Mouse (Mus musculus) c-Kit-negative CD71-positive TER-119-positive erythroid progenitor cells, embryonic 14.5 days (primary cell): Measurements from ENCODE around the gene Fam189a2.

Source experiments
- DNase-seq: peaks from one replicate; pipeline ENCODE4 v3.0.0-alpha.2; 2013; ENCODE audit warnings: low read depth, low spot score

The Fam189a2 gene

DNA sequence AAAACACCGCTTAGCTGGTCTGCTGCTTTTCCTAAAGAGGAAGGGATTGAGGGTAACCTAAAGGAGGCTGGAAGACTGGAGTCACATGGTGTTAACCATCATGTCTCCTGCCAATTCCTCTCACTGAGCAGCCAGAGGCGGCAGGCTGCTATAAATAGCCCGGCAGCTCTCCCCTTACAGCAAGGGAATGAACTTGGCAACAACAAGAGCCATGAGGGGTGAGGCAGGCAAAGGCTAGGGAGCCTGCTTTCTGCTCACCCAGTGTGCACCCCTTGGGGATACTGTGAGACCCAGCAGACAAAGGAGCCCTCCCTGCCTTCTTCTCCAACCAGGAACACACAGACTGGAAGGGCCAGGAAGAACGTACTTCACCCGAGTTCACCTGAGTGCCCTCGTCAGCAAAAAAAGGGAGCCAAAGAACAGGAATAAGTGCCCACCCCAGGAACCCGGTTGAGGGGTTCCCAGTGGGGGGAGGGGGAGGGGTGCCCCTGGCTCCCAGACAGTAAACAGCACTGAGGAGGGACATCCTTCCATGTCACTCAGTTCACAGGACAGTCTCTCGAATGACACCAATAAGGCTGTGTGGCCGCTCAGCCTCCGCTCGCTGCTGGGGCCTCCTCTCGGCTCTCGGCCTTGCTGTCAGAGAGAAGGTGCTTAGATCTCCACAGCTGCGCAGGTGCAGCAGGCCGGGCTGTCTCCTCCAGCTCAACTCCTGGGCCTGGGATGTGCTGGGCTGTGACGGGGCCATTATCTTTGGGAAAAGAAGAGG, 57.8 kb downstream of the Fam189a2 start:
- no peak for DNase-seq

DNA sequence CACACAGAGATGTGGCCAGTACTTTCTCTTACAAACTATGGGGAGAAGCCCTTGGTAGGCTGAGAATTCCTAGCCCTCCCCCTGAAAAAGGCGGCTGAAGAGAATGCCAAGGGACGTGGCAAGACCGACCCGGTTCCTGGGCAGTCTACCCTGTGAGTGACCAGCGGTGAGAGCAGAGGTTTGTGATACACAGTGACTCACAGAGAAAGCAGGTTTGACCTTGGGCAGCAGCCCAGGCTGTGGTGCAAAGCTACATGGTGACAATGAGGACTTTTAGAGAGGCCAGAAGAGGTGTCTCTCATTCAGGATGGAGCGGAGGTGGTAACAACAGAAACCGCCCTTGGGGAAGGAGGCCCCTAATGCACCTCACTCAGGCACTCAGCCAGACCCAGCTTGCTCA, 59.4 kb downstream of the Fam189a2 start:
- no peak for DNase-seq

DNA sequence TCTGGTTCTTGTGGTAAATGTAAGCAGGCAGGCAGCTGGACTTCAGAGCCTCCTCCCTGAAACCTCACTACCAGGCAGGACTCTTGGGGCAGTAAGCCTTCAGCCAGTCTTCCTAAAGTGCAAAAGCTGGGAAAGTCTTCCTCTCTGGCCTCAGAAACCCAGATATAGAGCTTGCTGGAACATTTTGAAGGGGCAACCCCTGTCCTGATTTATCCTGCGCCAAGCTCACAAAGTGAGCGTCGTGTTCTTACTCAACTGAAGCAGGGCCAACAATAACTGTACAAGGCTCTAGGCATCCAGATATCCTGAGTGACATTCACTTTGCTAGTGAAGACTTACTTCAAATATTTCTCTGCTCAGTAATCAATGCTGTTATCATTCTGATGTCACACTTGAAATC, 60.4 kb downstream of the Fam189a2 start:
- DNase-seq: no peak

DNA sequence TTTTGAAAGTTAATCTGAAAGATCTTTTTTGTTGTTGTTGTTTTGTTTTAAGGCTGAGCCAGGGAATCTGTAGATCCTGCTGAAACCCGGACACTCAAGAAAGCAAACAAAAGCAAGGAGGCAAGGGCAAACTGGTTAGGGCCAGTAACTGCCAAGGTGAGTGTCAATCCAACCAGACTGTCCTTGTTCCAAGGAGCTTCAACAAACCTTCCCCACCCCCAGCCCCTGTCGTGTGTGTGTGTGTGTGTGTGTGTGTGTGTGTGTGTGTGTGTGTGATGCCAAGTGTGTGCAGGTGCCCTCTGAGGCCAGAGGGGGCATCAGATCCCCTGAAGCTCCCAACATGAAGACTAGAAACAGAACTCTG, 62.0 kb downstream of the Fam189a2 start:
- DNase-seq: no peak

DNA sequence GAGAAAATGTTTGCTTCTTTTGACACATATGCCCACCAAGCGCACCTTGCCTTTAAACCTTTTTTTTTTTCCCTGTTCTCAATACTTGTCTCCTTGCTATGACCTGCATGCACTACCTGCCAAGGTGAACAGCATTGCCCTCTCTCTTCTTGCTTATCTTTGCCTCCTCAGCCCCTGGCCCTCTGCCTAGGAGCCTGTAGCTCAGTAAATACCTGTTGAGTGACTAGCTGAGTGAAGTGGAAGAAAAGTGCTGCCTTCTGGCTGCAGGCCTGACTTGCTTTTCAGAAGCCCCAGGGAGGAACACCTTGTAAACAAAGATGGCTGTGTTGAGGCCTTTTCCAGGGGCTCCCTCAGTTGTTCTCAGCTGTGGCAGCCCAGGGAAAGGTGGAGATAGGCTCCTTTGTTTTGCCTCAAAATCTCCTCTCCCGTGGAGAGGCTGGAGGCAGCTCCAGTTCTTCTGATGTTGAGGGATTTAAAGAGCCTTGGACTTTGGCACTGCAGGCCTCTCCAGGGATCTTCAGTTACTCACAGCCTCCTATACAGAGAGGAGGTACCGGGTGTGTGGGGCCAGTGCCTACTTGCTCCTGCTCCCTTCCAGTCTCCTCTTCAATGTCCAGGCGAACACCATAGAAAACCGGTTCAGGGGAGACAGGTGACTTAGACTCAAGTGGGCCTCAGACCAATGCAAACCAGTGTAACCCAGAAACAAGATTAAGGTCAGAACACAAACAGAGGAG, 62.5 kb downstream of the Fam189a2 start:
- DNase-seq: no peak

DNA sequence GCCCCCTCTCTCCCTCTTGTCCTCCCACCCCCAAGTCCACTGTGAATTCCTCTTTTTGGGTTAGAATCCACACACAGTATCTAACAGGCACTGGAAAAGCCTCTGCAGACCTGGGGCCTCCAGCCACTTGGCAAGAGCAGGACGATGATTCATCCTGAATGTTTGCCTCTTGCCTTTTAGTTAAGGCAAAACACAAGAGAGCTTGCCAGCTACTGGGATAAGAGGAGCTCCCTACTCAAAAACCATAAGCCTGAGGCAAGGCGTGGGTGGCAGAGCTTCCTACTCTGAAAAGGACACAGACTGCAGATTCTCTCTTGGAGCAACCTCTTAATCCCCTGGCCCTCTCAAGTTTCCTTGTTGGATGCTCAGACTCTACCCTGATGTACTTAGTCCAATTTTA, 63.7 kb downstream of the Fam189a2 start:
- DNase-seq: no peak

DNA sequence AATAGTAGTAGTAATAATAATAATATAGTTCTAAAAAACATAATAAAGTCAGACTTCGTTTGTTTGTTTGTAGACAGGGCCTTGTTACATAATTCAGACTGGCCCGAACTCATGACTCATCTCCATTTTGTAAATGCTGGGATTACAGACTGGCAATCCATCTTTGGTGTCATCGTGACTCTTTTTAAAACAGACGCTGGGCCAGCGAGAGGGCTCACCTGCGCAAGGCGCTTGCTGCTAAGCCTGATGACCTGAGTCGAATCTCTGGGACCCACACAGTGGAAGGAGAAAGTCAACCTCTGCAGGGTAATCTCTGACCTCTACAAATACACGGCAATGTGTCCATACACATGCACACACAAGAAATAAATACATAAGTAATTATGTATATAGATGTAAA, 64.4 kb downstream of the Fam189a2 start:
- DNase-seq: no peak

DNA sequence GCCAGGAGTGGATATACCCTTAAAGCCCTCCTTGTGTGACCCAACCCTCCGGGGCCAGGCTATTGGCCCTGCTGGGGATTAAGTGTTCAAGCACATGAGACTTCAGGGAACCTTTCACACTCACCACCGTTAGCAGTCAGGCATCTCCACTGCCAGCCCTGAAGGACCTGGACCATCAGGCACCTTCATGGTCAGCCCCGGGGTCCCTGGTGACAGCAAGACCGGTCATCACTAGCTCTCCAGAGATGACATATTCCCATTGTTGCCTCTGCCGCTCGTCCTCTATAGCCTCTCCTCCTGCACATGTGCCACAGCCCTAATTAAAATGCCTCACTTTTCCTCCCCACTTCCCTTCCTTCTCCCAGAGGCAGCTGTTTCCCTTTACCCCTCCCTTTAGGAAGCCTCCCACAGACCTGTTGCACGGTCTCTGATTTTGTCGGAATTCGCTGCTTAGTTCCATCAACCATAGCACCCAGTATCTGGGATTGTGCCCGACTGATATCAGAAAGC, 66.4 kb downstream of the Fam189a2 start:
- no peak for DNase-seq

DNA sequence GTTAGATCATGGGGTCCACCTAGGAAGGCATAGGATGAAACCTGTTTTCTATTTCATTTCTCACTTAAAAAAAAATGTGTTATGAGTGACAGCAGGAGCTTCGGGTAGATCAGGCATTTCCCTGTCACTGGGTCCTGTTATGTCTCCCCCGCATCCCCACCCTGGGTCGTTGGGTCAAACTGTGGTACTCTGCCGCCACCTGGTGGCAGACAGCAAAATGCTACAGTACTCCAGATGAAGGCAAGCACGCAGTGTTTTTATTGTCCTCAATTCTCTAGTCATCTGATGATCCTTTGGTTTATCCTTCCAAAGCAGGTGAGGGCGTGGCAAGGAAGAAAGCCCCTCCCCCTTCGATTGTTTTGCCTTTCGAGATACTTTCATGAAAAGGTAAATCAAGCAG, 69.3 kb downstream of the Fam189a2 start:
- DNase-seq: no peak

DNA sequence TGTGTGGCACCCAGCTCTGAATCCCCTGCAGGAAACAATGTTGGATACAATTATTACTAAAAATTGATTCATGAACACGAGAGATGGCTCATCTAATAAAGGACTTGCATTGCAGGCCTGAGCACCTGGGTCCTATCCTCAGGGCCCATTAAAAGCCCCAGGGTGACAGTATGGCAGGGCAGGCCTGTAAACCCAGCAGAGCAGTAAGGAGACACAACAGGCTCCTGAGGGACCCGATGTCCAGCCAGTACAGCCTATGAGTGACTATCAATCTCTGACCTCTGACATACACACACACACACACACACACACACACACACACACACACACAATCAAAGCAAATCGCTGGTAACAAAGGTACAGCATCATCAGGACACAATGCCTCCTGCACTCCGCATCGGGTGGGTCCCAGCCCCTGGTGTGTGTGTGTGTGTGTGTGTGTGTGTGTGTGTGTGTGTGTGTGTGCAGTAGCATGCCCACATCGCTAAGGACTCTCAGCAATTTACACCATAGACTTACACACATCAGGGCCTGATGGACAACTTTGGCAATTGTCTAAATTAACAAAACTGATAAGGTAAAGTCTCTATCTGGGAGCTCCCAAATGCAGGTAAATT, 69.9 kb downstream of the Fam189a2 start:
- DNase-seq: no peak

DNA sequence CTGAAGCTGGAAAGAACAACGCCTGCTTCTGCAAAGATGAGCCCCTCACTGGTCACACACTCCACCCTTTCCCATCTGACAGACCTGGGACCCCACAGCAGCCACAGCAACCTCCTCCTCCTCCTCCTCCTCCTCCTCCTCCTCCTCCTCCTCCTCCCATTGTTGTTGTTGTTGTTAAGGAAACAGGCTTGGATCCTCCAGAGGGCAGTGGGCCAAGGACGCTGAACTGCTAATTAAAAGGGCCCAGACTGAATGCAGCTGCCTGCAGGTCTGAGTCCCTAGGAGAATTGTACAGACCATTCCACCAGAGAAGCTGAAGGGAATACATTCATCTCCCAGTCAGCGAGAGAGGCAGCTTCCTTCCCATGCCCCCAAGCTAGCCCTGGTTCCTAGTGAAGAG, 70.5 kb downstream of the Fam189a2 start:
- DNase-seq: no peak

DNA sequence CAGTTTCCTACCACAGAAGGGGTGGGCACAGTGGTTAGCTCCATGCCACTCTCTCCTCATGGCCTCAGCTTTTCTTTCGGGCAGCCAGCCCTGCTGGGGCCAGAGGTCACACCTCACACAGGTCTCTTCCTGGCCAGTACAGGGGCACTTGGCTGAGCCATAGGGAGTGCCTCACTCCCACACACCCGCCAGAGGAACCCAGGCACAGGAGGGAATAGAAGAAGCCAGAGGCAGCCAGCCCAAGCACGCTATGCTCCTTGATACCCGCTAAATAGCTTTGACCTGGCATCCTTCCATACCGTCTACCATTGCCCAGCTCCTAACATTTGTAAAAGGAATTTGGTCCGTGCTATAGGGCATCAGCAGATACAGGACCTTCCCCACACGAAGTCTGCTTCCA, 70.9 kb downstream of the Fam189a2 start:
- DNase-seq: no peak

DNA sequence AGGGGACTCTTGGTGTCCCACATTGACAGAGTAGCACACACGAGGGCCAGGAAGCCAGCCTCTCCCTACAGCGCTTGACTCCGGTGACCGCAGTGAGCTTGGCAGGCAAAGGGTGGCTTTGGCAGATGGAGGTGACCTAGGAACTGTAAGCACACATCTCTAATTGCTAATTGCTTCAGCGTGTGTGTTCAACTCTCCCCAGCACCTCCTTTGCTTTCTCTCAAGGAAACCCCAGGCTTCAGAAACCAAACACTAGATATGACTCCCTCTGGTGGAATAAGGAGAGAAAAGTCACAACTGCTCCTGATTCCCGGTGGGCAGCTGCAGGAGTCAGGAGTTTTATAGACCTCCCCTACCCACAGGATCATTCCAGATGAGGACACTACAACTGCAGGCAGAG, 71.9 kb downstream of the Fam189a2 start:
- DNase-seq: no peak

DNA sequence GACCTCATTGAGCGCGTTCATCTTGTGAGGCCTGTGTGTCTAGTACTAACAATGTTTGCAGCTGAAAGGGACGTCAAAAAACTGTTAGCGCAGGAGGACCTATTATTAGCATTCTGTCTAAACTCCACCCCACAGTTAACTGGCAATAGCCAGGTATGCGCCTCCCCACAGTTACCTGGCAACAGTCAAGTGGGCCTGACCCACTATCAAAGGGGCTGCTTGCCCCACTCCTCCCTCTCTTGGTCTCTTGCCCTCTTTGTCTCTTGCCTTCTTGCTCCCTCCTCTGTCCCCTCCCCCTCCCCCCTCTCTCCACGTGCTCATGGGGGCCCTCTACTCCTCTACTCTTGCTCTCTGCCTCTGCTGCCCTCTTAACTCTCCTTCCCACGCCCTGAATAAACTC, 73.3 kb downstream of the Fam189a2 start:
- DNase-seq: no peak

DNA sequence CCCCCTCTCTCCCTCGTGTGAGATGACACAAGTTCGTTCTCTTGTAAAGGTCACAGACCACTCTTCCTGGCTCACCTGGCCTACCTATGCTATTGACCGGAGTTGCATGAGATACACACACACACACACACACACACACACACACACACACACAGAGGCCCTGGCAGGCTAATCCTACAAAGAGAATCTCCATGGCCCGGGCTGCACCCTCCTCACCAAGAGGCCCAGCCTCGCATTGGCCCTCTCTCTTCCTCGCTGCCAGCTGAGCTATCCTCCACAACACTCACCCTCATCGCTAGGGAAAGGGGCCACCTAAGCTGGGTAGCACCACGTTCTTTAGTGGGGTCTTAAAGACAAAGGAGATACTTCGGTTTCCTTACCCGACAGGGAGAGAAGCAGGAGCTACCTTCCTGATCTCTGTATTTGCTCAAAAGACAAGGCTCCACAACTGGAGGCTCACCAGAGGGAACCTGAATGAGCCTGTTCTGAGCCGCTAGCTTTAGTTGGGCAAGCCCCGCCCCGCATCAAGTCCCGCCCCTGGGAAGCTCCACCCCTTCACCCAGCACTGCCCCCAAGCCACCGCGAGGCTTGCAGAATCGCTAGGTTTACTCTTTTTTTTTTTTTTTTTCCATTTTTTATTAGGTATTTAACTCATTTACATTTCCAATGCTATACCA, 74.4 kb downstream of the Fam189a2 start:
- DNase-seq: no peak

DNA sequence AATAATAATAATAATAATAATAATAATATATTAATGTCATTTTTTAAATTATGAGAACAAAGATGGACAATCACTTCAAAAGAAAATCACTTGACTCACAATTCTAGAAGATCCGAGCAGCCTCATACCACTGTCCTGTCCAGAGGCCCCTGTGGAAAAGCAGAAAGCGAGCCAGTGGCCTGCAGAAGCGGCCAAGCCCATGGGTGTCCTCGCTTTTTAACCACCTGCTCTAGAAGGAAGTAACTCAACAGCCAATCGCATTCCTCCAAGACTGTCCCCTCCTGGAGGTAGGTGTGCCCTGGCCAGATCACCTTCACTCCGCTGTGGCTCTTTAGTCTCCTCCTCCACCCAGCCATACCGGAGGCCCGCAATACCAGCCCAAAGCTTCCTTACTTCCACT, 75.4 kb downstream of the Fam189a2 start:
- DNase-seq: no peak

DNA sequence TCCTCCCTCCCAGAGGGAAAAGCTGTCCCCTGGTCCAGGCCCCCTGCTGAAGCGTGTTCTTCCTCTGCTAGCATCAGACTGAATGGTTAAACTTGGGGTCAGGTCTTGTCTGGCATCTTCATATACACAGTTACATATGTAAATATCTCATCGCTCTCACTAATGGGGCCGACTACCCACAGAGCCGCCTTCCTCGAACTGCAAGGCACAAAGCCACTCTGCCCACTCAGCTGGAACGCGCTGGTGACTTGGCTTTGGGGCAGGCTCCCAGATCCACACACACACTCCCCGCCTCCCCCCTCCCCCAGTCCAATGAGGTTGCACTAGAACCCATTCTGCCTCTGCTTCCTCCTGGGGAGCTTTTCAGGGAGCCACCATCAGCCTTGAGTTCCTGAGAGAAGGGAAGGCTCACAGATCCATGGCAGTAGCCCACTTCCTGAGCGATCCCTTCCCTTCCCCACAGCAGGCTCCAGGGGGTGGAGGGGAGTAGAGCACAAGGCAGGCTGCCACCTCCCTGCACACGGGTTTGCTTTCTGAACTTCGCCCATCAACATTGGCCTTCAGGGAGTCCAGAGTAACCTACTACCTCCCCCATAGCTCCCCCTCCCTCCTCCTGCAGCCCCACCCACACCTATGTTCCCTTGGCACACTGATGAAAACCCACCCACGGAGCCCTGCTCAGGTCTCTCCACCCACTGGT, 82.4 kb downstream of the Fam189a2 start:
- no peak for DNase-seq

DNA sequence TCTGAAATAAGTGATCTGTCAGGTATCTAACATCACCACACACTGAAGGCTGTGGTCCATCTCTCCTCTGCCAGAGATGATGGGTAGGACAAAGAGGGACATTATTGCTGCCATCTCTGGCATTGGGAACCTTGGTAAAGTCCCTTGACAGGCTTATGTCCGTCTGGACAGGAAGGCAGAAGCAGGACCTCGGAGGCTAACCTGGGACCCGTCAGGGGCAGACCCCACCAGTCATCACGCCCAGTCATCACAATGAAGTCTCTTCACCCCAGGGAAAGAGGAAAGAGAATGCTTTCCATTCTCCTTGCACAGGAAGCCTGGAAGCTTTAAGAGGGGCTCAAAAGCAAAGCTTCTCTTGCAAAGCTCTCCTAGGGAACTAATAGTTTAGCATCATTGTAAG, 82.9 kb downstream of the Fam189a2 start:
- DNase-seq: no peak

DNA sequence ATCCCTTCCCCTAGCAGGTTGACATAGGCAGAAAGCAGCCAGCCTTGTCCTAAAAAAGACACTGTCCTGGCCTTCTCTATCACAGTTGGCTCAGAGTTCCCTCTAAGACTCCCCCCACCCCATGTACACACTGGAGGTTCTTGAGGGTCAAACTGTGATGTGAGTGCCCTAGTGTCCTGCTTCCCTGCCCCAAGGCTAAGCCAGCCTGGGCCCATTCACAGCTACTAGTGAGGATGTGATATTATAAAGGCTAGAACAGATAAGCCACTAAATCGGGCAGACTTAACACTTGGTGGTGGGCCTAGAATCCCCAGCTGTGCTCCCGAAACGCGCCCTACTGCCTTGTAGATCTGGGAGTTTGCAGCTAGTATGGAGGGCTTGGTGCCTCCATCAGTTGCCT, 84.1 kb downstream of the Fam189a2 start:
- DNase-seq: no peak

DNA sequence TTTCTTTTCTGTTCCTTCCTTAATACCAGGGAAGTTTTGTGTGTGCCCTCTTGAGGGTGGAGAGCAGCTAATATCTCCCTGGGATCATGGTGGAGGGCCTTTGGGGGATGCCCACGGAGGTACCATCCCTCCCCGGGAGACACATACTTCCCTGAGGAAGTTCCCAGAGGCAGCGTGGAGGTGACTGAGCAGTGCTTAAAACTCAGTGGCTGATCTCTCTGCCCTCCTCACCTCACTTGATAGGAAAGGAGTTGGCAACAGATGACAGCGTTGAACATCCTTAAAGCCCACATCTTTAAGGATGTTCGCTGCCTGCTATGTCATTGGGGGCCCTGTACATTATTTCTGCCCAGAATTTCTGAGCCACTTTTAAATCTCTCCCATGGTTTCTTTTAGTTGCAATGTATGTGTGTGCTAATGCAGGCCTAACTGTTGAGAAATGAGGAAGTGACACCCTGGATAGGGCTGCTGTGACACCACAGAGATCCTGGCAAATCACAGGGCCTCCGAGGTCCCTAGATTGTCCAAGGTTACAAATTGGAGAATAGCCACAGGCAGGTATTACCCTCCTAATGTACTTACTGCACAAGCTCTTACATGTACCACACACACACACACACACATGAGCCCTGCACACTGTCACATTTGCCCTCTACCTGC, 84.7 kb downstream of the Fam189a2 start:
- no peak for DNase-seq

DNA sequence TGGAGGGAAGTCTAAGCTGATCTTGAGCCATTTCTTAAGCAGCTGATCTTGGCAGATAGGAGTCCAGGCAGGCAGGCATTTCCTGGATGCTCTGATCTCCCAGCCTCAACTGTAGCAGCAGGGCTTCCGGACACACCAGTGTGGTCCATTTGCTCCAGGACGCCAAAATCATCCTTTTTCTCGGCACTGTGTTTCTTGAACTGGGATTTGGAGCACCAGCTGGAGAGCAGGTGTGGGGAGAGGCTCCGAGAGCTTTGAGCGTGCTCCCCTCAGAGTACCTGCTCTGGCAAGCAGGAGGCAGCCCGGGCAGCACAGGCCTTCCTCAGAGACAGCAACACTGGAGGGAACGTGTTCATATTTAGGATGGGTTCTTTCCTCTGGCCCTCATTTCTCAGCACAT, 87.9 kb downstream of the Fam189a2 start:
- DNase-seq: no peak
